In genomic region chr10:3596697-3597096, GRCm38 (mm10) we compare ENCODE assay signal across 24 mouse cellular contexts. TPM values are rescaled to one million over a fixed set of nuclear protein-coding genes. Genes with fewer than 3 reads are reported as not detected.
DNase-seq lines count a peak whose midpoint lies in the region; ATAC-seq and TF ChIP-seq lines count a peak whose summit lies in the region.
"Had no signal": no experiment of that assay in that cellular context is flagged by ENCODE, and none has a peak within 500 bp of the region (broad histone marks: within the 10 kb centered on the region; RNA-seq: fewer than 3 reads in every experiment).

No protein-coding gene starts in this region.

- no peaks in the 10 kb centered on the region for H3K4me1 ChIP-seq in midbrain, postnatal 0 days (ENCODE audit: insufficient read depth, low read length)
- peaks cover 11% of the 10 kb centered on the region for H3K4me1 ChIP-seq in midbrain, embryonic 10.5 days
- no peaks in the 10 kb centered on the region for H3K4me1 ChIP-seq in heart, postnatal 0 days (ENCODE audit: control insufficient read depth, insufficient read depth)
- peaks cover 14% of the 10 kb centered on the region for H3K4me1 ChIP-seq in hindbrain, embryonic 10.5 days (replicated peaks)

- peak; percentile 2 for DNase-seq in midbrain, postnatal 0 days (ENCODE audit: low spot score)
- DNase-seq in midbrain, embryonic 10.5 days (ENCODE audit: low spot score): no peak
- DNase-seq in embryo, embryonic 11.5 days (ENCODE audit: low read depth, low spot score): peak; percentile 19
- peak; percentile 35 for DNase-seq in heart, postnatal 0 days (ENCODE audit: low spot score)
- no peak for DNase-seq in natural killer cell, adult 2 months (ENCODE audit: low spot score in 2 of 2)
- DNase-seq in lung, postnatal 25 days (ENCODE audit: low spot score): no peak
- DNase-seq in hindbrain, embryonic 10.5 days (ENCODE audit: low spot score): no peak
- DNase-seq: adrenal gland, adult 2 months; cerebellum, adult 18-20 months; cerebellum, postnatal 36 days; kidney, adult 9 months; kidney, postnatal 36 days; layer of hippocampus, adult 9-11 months; liver, postnatal 0 days; lung, postnatal 4 days; right cerebral cortex, postnatal 14 days had no signal

- H3K4me2 ChIP-seq in midbrain, postnatal 0 days (ENCODE audit: low read depth, low read length, poor library complexity, severe bottlenecking): no peak overlapping the region
- no peak overlapping the region for H3K4me2 ChIP-seq in heart, postnatal 0 days (ENCODE audit: low read depth, low read length)
- H3K4me2 ChIP-seq: forebrain, embryonic 13.5 days; limb, embryonic 15.5 days; midbrain, embryonic 15.5 days; neural tube, embryonic 13.5 days had no signal

- no peaks in the 10 kb centered on the region for H3K9me3 ChIP-seq in midbrain, postnatal 0 days (ENCODE audit: low read length)
- H3K9me3 ChIP-seq in midbrain, embryonic 10.5 days (replicated peaks): peaks cover 6% of the 10 kb centered on the region; the same call in 1 of the 2 replicates
- no peaks in the 10 kb centered on the region for H3K9me3 ChIP-seq in heart, postnatal 0 days (replicated peaks; ENCODE audit: control insufficient read depth, low read length)
- peaks cover 8% of the 10 kb centered on the region for H3K9me3 ChIP-seq in hindbrain, embryonic 10.5 days
- H3K9me3 ChIP-seq: forebrain, embryonic 13.5 days; G1E; limb, embryonic 15.5 days; midbrain, embryonic 15.5 days; neural tube, embryonic 13.5 days had no signal

- no peaks in the 10 kb centered on the region for H3K27me3 ChIP-seq in midbrain, postnatal 0 days (ENCODE audit: insufficient read depth, low read length)
- H3K27me3 ChIP-seq in midbrain, embryonic 10.5 days (ENCODE audit: low read depth, poor library complexity, severe bottlenecking): no peaks in the 10 kb centered on the region
- H3K27me3 ChIP-seq in heart, postnatal 0 days (ENCODE audit: control insufficient read depth, insufficient read depth, low read length): no peaks in the 10 kb centered on the region
- H3K27me3 ChIP-seq in hindbrain, embryonic 10.5 days (ENCODE audit: insufficient read depth, poor library complexity, severe bottlenecking): no peaks in the 10 kb centered on the region
- H3K27me3 ChIP-seq: forebrain, embryonic 13.5 days; limb, embryonic 15.5 days; midbrain, embryonic 15.5 days; neural tube, embryonic 13.5 days had no signal

- WGBS in midbrain, postnatal 0 days: 59% methylated on average over 2 of the region's 2 CpGs
- WGBS in midbrain, embryonic 10.5 days: 72% methylated on average over 2 of the region's 2 CpGs
- 31% methylated on average over 2 of the region's 2 CpGs for WGBS in heart, postnatal 0 days
- 69% methylated on average over 2 of the region's 2 CpGs for WGBS in hindbrain, embryonic 10.5 days

- no peaks in the 10 kb centered on the region for H3K36me3 ChIP-seq in midbrain, postnatal 0 days (ENCODE audit: insufficient read depth, low read length)
- no peaks in the 10 kb centered on the region for H3K36me3 ChIP-seq in midbrain, embryonic 10.5 days
- no peaks in the 10 kb centered on the region for H3K36me3 ChIP-seq in heart, postnatal 0 days (replicated peaks; ENCODE audit: control insufficient read depth, insufficient read depth, low read length)
- H3K36me3 ChIP-seq in hindbrain, embryonic 10.5 days: no peaks in the 10 kb centered on the region
- H3K36me3 ChIP-seq: G1E; limb, embryonic 15.5 days; midbrain, embryonic 15.5 days; neural tube, embryonic 13.5 days had no signal

- no peak overlapping the region for H3K9ac ChIP-seq in midbrain, postnatal 0 days (replicated peaks; ENCODE audit: low read length, poor library complexity, severe bottlenecking)
- no peak overlapping the region for H3K9ac ChIP-seq in heart, postnatal 0 days (replicated peaks; ENCODE audit: low read depth, low read length)
- H3K9ac ChIP-seq: forebrain, embryonic 13.5 days; limb, embryonic 15.5 days; liver, postnatal 0 days; midbrain, embryonic 15.5 days; neural tube, embryonic 13.5 days had no signal

- no peak overlapping the region for H3K4me3 ChIP-seq in midbrain, postnatal 0 days (ENCODE audit: low read depth, low read length)
- no peak overlapping the region for H3K4me3 ChIP-seq in midbrain, embryonic 10.5 days
- no peak overlapping the region for H3K4me3 ChIP-seq in heart, postnatal 0 days (ENCODE audit: low read depth, low read length)
- no peak overlapping the region for H3K4me3 ChIP-seq in hindbrain, embryonic 10.5 days
- H3K4me3 ChIP-seq: forebrain, embryonic 13.5 days; limb, embryonic 15.5 days; midbrain, embryonic 15.5 days; neural tube, embryonic 13.5 days had no signal

- no peak for ATAC-seq in midbrain, postnatal 0 days (ENCODE audit: low FRiP score)
- no peak for ATAC-seq in heart, postnatal 0 days (ENCODE audit: insufficient read depth, low read depth)
- ATAC-seq: CD4-positive, CD25-positive, alpha-beta regulatory T cell, adult 4 months; forebrain, embryonic 13.5 days; inflammation-experienced regulatory T-cells, adult 6 months; liver, postnatal 0 days; midbrain, embryonic 15.5 days had no signal

- no peak overlapping the region for H3K27ac ChIP-seq in midbrain, postnatal 0 days (ENCODE audit: low read depth, low read length)
- H3K27ac ChIP-seq in midbrain, embryonic 10.5 days (replicated peaks): no peak overlapping the region
- no peak overlapping the region for H3K27ac ChIP-seq in heart, postnatal 0 days (ENCODE audit: low read depth)
- no peak overlapping the region for H3K27ac ChIP-seq in hindbrain, embryonic 10.5 days
- H3K27ac ChIP-seq: forebrain, embryonic 13.5 days; limb, embryonic 15.5 days; midbrain, embryonic 15.5 days; neural tube, embryonic 13.5 days had no signal

- TF ChIP-seq CTCF in midbrain, postnatal 0 days (IDR thresholded peaks at IDR 0.05): no peak
- no peak for TF ChIP-seq CTCF in heart, postnatal 0 days (IDR thresholded peaks at IDR 0.05; ENCODE audit: low read depth)

- TF ChIP-seq EP300 in heart, postnatal 0 days (IDR thresholded peaks at IDR 0.05; ENCODE audit: low read depth): no peak

RNA-seq across cellular contexts. Expression of gene Iyd, which starts 56.7 kb away (rescaled TPM):
- 0.16 and 0.85 TPM in 2 replicates for total RNA-seq in midbrain, postnatal 0 days (2014; rRNA removed)
- polyA plus RNA-seq in midbrain, postnatal 0 days (2015; fragmentation: Nextera tagmentation; extraction: Ambion mirVana): 0.74 and 0.79 TPM in 2 replicates
- polyA plus RNA-seq in midbrain, embryonic 10.5 days (2016; fragmentation: Nextera tagmentation; extraction: Ambion mirVana): not detected in 2 replicates
- total RNA-seq in heart, postnatal 0 days (2014; rRNA removed; ENCODE audit: low replicate concordance): 0.15 TPM in 1 of 2 replicates, not detected in the other
- 0.43 and 0.71 TPM in 2 replicates for polyA plus RNA-seq in heart, postnatal 0 days (2015; fragmentation: Nextera tagmentation; extraction: Ambion mirVana)
- polyA plus RNA-seq in hindbrain, embryonic 10.5 days (2016; fragmentation: Nextera tagmentation; extraction: Ambion mirVana): not detected in 2 replicates
- total RNA-seq: hematopoietic stem cell, adult 5-6 weeks had no signal
- polyA plus RNA-seq: CD4-positive, CD25-positive, alpha-beta regulatory T cell, adult 4 months; G1E; inflammation-experienced regulatory T-cells, adult 6 months had no signal

Comparison
In these comparisons a context has a peak if more than half of its experiments do, and no peak if none do; other contexts are left out.
1. DNase-seq: peak in midbrain, postnatal 0 days (single experiment), embryo, embryonic 11.5 days (single experiment) and heart, postnatal 0 days (single experiment); none in midbrain, embryonic 10.5 days (single experiment), natural killer cell, adult 2 months (0 of 2), lung, postnatal 25 days (single experiment) and hindbrain, embryonic 10.5 days (single experiment).